ENCODE assay signal across 8 mouse cellular contexts in genomic region chr1:39522519-39522918, GRCm38 (mm10). TPM values are rescaled to one million over a fixed set of nuclear protein-coding genes. Genes with fewer than 3 reads are reported as not detected.
DNase-seq lines count a peak whose midpoint lies in the region; ATAC-seq lines count a peak whose summit lies in the region.

No protein-coding gene starts in this region.

- H3K4me1 ChIP-seq in embryonic facial prominence, embryonic 11.5 days (ENCODE audit: control insufficient read depth, insufficient read depth, low read length), result no peaks in the 10 kb centered on the region
- no peaks in the 10 kb centered on the region for H3K4me1 ChIP-seq in embryonic facial prominence, embryonic 10.5 days

- H3K36me3 ChIP-seq in embryonic facial prominence, embryonic 11.5 days (replicated peaks; ENCODE audit: control insufficient read depth, insufficient read depth, low read depth, low read length), result no peaks in the 10 kb centered on the region
- no peaks in the 10 kb centered on the region for H3K36me3 ChIP-seq in embryonic facial prominence, embryonic 10.5 days (replicated peaks)

- no peak overlapping the region for H3K27ac ChIP-seq in embryonic facial prominence, embryonic 11.5 days (replicated peaks; ENCODE audit: low read depth, low read length)
- H3K27ac ChIP-seq in embryonic facial prominence, embryonic 10.5 days (replicated peaks), result no peak overlapping the region

- H3K9ac ChIP-seq in embryonic facial prominence, embryonic 11.5 days (replicated peaks; ENCODE audit: low read length), result no peak overlapping the region

- intact Hi-C loops in left cerebral cortex, postnatal 14 days (cut with DNase I), result loop anchor here (5.0 kb wide), 1 partner anchor 130 kb away; no protein-coding TSS in a partner anchor

- no peak overlapping the region for H3K4me3 ChIP-seq in embryonic facial prominence, embryonic 11.5 days (ENCODE audit: low read depth, low read length)
- no peak overlapping the region for H3K4me3 ChIP-seq in embryonic facial prominence, embryonic 10.5 days

- no peaks in the 10 kb centered on the region for H3K9me3 ChIP-seq in embryonic facial prominence, embryonic 11.5 days (replicated peaks; ENCODE audit: control insufficient read depth, low read length)
- H3K9me3 ChIP-seq in embryonic facial prominence, embryonic 10.5 days, result no peaks in the 10 kb centered on the region

- WGBS in embryonic facial prominence, embryonic 11.5 days, result 28% methylated on average over 5 of the region's 5 CpGs
- 29% methylated on average over 5 of the region's 5 CpGs for WGBS in embryonic facial prominence, embryonic 10.5 days

- peak; percentile 70 for DNase-seq in embryonic facial prominence, embryonic 11.5 days (ENCODE audit: low spot score)
- DNase-seq in embryonic facial prominence, embryonic 10.5 days (ENCODE audit: low spot score), result no peak
- DNase-seq in left cerebral cortex, postnatal 14 days (ENCODE audit: low spot score in 2 of 2), result peak; percentile 57 to 58
- no peak for DNase-seq in left cerebral cortex, adult 8-10 months (ENCODE audit: low spot score in 2 of 2)
- DNase-seq in NIH3T3 (ENCODE audit: low read depth), result peak; percentile 77

- ATAC-seq in embryonic facial prominence, embryonic 11.5 days (replicated peaks; ENCODE audit: insufficient number of reproducible peaks, low FRiP score, low TSS enrichment, low read depth), result no peak
- ATAC-seq in erythroid progenitor cell, adult 5-6 weeks (replicated peaks; ENCODE audit: low FRiP score, poor library complexity, severe bottlenecking), result peak; percentile 68
- ATAC-seq in megakaryocyte-erythroid progenitor cell, adult 5-6 weeks (replicated peaks; ENCODE audit: low FRiP score, low TSS enrichment, poor library complexity, severe bottlenecking), result peak; percentile 80
- ATAC-seq in inflammation-experienced regulatory T-cells, adult 6 months, result no peak

- no peaks in the 10 kb centered on the region for H3K27me3 ChIP-seq in embryonic facial prominence, embryonic 11.5 days (ENCODE audit: control insufficient read depth, insufficient read depth, low read length)
- H3K27me3 ChIP-seq in embryonic facial prominence, embryonic 10.5 days (replicated peaks; ENCODE audit: low read depth, poor library complexity, severe bottlenecking), result no peaks in the 10 kb centered on the region

- no peak overlapping the region for H3K4me2 ChIP-seq in embryonic facial prominence, embryonic 11.5 days (ENCODE audit: low read depth, low read length)

RNA-seq across cellular contexts. Expression of gene Cnot11, which starts 12.3 kb away (rescaled TPM):
- 31.6 and 34.8 TPM in 2 replicates for polyA plus RNA-seq in embryonic facial prominence, embryonic 11.5 days (2014; fragmentation: Nextera tagmentation; extraction: Ambion mirVana)
- 23.2 and 25.3 TPM in 2 replicates for polyA plus RNA-seq in embryonic facial prominence, embryonic 10.5 days (2016; fragmentation: Nextera tagmentation; extraction: Ambion mirVana)
- total RNA-seq in left cerebral cortex, postnatal 14 days (2021), result 10 to 100 TPM; 23.1 to 25.9 TPM
- 10 to 100 TPM; 23.5 to 28.0 (median 25.1) TPM for total RNA-seq in left cerebral cortex, adult 8-10 months (2022)
- 6.1 and 6.3 TPM in 2 replicates for total RNA-seq in erythroid progenitor cell, adult 5-6 weeks (2015; ENCODE audit: low replicate concordance)
- 9.9 and 17.3 TPM in 2 replicates for total RNA-seq in erythroid progenitor cell, adult 5-6 weeks (2017; ENCODE audit: low replicate concordance)
- 25.9 and 27.2 TPM in 2 replicates for total RNA-seq in megakaryocyte-erythroid progenitor cell, adult 5-6 weeks (2014; fragmentation: Nextera tagmentation)
- 25.1 and 28.9 TPM in 2 replicates for total RNA-seq in megakaryocyte-erythroid progenitor cell, adult 5-6 weeks (2017)
- polyA plus RNA-seq in inflammation-experienced regulatory T-cells, adult 6 months (2017; shearing (Covaris generic)), result 1 to 10 TPM; 4.6 to 6.9 (median 4.6) TPM

RNA-seq across cellular contexts. Expression of gene Tbc1d8, which starts 44.0 kb away (rescaled TPM):
- polyA plus RNA-seq in embryonic facial prominence, embryonic 11.5 days (2014; fragmentation: Nextera tagmentation; extraction: Ambion mirVana), result 4.6 and 5.5 TPM in 2 replicates
- polyA plus RNA-seq in embryonic facial prominence, embryonic 10.5 days (2016; fragmentation: Nextera tagmentation; extraction: Ambion mirVana), result 5.2 and 5.3 TPM in 2 replicates
- total RNA-seq in left cerebral cortex, postnatal 14 days (2021), result 10 to 100 TPM; 13.9 to 16.8 TPM
- 10 to 100 TPM; 28.5 to 32.2 (median 29.6) TPM for total RNA-seq in left cerebral cortex, adult 8-10 months (2022)
- total RNA-seq in erythroid progenitor cell, adult 5-6 weeks (2015; ENCODE audit: low replicate concordance), result 25.2 and 43.2 TPM in 2 replicates
- total RNA-seq in erythroid progenitor cell, adult 5-6 weeks (2017; ENCODE audit: low replicate concordance), result 3.3 and 6.9 TPM in 2 replicates
- 14.1 and 25.6 TPM in 2 replicates for total RNA-seq in megakaryocyte-erythroid progenitor cell, adult 5-6 weeks (2014; fragmentation: Nextera tagmentation)
- total RNA-seq in megakaryocyte-erythroid progenitor cell, adult 5-6 weeks (2017), result 4.9 and 13.1 TPM in 2 replicates
- polyA plus RNA-seq in inflammation-experienced regulatory T-cells, adult 6 months (2017; shearing (Covaris generic)), result 1 to 10 TPM in 1 of 3 experiments, under 1 TPM in 2; 0.78 to 2.0 (median 0.92) TPM

RNA-seq across cellular contexts. Expression of gene Rnf149, which starts 54.7 kb away (rescaled TPM):
- polyA plus RNA-seq in embryonic facial prominence, embryonic 11.5 days (2014; fragmentation: Nextera tagmentation; extraction: Ambion mirVana), result 25.2 and 27.7 TPM in 2 replicates
- 23.1 and 23.4 TPM in 2 replicates for polyA plus RNA-seq in embryonic facial prominence, embryonic 10.5 days (2016; fragmentation: Nextera tagmentation; extraction: Ambion mirVana)
- total RNA-seq in left cerebral cortex, postnatal 14 days (2021), result 10 to 100 TPM; 24.3 to 29.3 TPM
- 10 to 100 TPM; 27.0 to 37.2 (median 30.8) TPM for total RNA-seq in left cerebral cortex, adult 8-10 months (2022)
- 2.2 and 9.2 TPM in 2 replicates for total RNA-seq in erythroid progenitor cell, adult 5-6 weeks (2015; ENCODE audit: low replicate concordance)
- total RNA-seq in erythroid progenitor cell, adult 5-6 weeks (2017; ENCODE audit: low replicate concordance), result 10.1 and 11.0 TPM in 2 replicates
- 16.0 and 19.3 TPM in 2 replicates for total RNA-seq in megakaryocyte-erythroid progenitor cell, adult 5-6 weeks (2014; fragmentation: Nextera tagmentation)
- total RNA-seq in megakaryocyte-erythroid progenitor cell, adult 5-6 weeks (2017), result 20.9 and 28.0 TPM in 2 replicates
- polyA plus RNA-seq in inflammation-experienced regulatory T-cells, adult 6 months (2017; shearing (Covaris generic)), result 10 to 100 TPM; 11.9 to 37.0 (median 29.9) TPM

Comparison
In these comparisons a context has a peak if more than half of its experiments do, and no peak if none do; other contexts are left out.
1. DNase-seq: peak in embryonic facial prominence, embryonic 11.5 days (single experiment), left cerebral cortex, postnatal 14 days (2 of 2) and NIH3T3 (single experiment); none in embryonic facial prominence, embryonic 10.5 days (single experiment) and left cerebral cortex, adult 8-10 months (0 of 2).
2. ATAC-seq: peak in erythroid progenitor cell, adult 5-6 weeks (single experiment) and megakaryocyte-erythroid progenitor cell, adult 5-6 weeks (single experiment); none in embryonic facial prominence, embryonic 11.5 days (single experiment) and inflammation-experienced regulatory T-cells, adult 6 months (single experiment).